Mouse (Mus musculus) cerebellum, postnatal 14 days (tissue): ENCODE data around the gene Hist1h3c.
"Not testable (repeated sequence)": the region's sequence is repeated elsewhere in the genome, so short reads cannot be mapped to it uniquely, and the experiment has no call there.

Source experiments
- DNase-seq, 2 experiments: peaks; one replicate each; pipeline ENCODE4 v3.0.0; 2021; ENCODE audit warnings: mixed read lengths in 2 of 2

Gene Hist1h3c

DNA sequence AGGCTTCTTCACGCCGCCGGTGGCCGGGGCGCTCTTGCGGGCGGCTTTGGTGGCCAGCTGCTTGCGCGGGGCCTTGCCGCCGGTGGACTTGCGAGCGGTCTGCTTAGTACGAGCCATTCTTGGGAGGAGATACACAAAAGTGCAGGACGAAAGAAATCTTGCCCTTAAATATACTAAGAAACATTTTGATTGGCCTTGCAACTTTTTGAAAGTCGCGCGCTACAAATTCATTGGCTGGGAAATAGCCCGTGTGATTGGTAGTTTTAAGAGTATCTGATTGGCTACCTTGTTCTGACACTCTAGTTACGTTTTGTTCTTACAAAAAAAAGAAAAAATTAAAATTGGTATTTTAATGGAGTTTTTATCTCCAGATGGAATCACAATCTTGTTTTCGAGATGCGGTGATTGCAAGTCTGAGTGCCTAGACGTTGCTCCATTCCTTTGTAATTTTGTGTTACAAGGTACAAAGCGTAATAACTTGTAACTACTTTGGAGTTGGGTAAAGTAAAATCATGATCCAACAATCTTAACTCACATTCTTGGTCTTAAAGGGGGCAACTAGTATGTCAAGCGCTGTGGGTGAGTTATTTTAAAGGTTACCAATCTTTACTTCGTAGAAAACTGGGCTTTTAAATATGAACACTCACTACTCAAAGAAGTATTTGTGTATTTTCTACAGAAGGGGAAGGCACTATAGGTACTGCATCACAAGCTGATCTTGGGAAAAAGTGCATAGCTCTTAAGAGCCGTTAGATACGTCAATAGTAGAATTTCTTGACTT lies at the start of gene Hist1h3c:
TSS of gene Hist1h3c (minus strand) at position 222 of the 781 bp plus-strand sequence.
- DNase-seq, result peak; percentile 89 to 93

DNA sequence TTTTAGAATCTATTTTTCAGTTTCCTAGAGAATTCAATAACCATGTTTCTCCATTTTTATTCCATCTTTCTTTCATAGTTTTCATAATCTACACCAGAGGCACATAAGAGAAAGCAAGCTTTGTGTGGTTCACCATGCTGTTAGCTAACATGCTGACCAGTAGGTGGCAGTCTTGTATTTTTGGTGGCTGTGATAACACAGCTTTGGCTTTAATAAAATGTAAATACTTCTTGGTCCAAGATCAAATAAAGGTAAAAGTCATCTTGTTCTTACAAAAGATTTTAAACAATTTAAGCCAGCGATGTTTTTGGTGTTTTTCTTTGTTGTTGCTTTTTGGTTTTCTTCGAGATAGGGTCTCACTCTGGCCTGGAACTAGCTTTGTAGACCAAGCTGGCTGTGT lies 47.1 kb upstream of the Hist1h3c start:
- DNase-seq, result peak; percentile 64 to 69

DNA sequence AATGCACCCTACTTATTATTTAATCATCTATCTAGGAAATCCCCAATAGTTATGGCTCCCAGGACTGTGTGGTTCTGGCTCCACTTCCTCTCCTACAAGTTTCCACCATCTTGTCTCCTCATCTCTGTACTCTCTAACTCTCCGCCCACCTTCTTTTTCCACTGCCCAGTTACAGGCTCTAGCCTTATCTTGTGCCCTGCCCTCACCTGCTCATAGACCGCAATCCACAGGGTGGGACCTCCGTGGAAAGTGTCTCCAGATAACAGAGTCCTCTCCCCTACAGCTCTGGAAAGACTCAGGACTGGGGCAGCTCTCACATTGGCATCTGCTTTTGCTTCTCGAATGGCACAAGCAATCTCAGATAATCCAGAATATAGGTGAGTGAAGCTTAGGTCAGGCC lies 33.6 kb upstream of the Hist1h3c start:
- no peak for DNase-seq

DNA sequence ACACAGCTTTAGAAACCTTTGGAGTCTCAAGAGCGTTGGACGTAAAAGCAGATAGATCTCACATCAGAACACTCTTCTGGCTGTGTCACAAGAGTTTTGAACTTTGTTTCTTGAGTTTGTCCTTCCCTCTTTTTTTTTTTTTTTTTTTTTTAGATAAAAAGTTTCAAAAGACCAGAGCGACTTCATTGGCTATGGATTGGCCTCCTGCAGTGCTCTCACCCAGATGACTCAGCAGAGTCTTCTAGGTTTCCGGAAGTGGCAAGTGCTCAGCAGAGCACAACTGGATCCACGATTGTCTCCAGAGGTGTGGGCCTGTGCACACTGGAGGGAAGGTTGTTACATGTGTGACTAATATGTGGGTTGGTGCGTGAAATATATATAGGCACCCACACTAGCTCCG lies 32.9 kb upstream of the Hist1h3c start:
- no peak for DNase-seq

DNA sequence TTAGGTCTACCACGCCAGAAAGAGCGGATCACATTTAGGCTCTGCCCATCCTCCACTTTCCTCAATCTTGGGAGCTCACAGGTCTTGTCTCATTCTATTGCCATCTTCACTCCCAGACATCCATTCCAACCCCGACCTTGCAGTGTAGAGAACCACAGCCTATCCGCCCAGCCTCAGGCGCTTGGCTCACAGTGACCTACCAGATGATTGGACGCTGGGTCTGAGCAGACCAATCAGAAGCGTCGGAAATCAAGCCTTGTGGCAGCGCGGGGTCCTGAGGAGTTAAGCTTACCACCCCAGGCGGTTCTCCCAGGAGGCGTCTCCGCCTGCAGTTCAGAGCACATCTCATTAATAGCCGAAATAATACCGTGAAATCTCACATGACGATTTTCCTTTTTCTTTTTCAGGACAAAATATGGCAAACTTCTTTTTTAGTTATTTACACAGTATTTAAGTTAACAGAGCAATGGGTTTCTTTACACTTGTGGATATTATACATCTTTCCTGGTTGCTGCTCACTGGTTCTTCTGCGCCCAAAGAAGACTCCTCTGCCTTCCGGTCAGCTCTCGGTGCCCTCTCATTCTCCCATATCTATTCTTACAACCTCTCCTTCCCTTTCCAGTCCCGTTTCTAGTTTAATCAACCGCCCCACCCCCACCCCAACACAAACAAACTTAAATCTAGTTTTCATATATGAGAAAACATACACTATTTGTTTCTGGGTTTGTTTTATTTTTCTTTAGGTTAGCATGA lies 27.3 kb upstream of the Hist1h3c start:
- DNase-seq, result peak; percentile 20 to 28

DNA sequence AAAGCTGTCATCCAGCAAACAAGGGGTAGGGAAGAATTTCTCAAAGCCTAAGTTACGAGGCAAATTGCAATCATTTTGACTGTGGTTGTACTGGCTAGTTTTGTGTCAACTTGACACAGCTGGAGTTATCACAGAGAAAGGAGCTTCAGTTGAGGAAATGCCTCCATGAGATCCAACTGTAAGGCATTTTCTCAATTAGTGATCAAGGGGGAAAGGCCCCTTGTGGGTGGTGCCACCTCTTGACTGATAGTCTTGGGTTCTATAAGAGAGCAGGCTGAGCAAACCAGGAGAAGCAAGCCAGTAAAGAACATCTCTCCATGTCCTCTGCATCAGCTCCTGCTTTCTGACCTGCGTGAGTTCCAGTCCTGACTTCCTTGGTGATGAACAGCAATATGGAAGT lies 24.2 kb upstream of the Hist1h3c start, which contains the start of gene Trim38:
TSS of gene Trim38 (plus strand) at position 301 of the 400 bp plus-strand sequence.
- not testable (repeated sequence) for DNase-seq

DNA sequence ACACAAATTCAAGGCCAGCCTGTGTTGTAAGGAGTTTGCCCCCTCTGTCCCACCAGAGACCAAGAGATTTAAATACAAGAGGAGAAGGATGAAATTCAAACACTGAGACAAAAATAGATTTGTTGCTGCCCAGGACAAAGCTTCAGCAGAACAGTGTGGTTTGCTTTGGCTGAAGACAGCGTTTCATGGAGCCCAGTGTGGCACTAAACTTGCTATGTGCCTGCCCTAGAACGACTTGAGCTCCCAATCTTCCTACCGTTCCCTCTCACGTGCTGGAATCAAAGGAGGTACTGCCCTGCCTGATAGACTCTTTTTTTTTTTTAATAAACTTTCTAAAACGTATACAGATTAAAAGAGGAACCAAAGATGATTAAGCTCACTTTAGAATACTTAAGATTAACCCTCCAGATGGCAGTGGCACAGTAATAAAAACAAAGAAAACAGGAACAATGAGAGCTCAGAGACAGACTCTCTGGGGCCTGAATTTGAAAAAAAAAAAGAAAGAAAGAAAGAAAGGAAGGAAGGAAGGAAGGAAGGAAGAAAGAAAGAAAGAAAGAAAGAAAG lies 23.5 kb upstream of the Hist1h3c start:
- DNase-seq, result no peak

DNA sequence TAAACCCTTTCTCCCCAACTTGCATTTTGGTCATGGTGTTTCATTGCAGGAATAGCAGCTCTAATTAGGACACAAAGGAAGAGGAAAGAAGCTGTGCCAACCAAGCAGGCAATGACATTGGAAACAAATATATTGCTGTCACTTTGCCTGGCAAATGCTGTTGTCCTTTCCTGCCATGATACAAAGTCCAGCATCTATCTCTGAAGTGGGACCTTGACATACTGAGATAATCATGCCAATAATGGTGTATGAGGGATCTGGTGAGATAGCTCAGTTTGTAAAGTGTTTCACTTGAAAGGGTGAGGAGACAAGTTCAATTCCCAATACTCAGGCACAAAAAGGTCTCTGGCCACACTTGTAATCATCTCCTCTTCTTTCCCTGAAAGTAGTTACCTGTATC lies 21.4 kb upstream of the Hist1h3c start:
- DNase-seq, result no peak

DNA sequence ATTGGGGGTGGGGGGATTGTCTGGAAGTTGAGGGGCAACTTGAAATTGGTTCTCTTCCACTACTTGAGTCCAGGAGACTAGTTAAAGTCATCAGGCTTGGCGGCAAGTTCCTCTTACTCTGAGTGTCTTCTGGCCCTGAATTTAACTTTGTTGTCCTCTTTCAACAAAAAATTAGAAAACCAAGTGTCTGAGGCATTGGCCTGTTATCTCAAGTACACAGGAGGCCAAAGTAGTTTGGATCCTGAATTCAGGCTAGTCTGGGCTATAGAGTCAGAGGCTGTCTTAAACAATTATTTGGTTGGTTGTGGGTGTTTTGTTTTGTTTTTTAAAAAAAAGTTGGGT lies 19.7 kb upstream of the Hist1h3c start:
- no peak for DNase-seq

DNA sequence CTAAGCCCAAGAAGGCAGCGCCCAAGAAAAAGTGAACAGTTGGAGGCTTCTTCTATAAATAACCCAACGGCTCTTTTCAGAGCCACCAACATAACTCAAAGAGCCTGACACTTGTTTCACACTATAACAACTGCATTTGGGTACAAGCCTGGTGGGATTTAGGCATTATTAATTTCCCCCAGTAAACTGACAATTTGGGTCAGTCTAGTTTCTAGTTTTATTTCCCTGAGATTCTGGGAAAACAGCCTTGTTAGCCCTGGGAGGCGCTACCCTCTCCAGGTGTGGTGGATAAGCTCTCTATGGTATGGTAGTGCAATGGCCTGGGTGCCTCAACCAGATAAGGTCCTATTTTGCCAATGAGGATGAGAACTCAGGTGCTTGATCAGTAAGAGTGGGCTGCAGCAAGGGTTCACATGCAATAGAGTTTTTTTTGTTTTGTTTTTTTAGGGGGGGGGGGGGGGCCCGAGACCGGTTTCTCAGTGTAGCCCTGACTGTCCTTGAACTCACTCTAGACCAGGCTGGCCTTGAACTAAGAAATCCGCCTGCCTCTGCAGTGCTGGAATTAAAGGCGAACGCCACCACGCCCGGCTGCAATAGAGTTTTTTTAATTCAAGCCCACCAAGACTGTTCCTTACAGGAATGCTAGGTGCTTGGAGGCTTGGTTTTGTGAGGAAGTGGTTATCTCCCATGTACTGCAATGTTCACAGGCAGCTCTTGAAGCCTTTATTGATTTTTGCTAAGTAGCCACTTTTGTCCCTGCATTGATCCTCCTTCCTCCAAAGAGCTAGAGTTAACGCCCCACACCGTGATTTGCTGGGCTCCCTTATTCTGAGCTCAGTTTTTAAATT lies 19.1 kb upstream of the Hist1h3c start:
- DNase-seq, result no peak

DNA sequence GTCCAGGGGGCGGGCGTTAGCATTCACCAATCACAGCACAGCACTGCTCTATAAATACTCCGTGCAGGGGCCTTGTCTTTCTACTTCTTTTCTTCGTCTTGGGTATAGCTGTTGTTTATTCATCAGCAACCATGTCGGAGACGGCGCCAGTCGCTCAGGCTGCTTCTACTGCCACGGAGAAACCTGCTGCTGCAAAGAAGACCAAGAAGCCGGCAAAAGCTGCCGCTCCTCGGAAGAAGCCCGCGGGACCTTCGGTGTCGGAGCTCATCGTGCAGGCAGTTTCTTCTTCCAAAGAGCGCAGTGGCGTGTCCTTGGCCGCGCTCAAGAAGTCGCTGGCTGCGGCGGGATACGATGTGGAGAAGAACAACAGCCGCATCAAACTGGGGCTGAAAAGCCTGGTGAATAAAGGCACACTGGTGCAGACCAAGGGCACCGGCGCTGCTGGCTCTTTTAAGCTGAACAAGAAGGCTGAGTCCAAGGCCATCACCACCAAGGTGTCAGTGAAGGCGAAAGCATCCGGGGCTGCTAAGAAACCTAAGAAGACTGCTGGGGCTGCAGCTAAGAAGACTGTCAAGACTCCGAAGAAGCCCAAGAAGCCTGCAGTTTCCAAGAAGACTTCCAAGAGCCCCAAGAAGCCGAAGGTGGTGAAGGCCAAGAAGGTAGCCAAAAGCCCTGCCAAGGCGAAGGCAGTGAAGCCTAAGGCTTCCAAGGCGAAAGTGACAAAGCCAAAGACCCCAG lies 18.4 kb upstream of the Hist1h3c start, which contains the start of gene Hist1h1a:
TSS of gene Hist1h1a (plus strand) at position 81 of the 738 bp plus-strand sequence.
- DNase-seq, result peak; percentile 82 to 84

DNA sequence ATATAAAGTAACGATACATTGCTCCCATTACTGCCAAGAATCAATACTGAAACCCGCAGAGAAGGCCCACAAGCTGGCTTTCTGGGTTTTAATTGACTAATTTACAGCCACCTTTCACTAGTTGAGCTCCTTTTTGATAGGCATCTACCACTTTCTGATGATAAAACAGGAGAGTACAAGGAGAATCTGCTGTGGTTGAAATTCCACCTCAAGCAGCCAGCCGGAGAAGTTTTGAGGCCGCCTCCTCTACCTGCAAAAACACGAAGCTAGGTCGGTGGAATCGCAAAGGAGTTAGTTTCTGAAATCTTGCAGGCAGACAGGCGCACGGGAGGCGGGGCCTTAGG lies 17.8 kb upstream of the Hist1h3c start:
- no peak for DNase-seq

DNA sequence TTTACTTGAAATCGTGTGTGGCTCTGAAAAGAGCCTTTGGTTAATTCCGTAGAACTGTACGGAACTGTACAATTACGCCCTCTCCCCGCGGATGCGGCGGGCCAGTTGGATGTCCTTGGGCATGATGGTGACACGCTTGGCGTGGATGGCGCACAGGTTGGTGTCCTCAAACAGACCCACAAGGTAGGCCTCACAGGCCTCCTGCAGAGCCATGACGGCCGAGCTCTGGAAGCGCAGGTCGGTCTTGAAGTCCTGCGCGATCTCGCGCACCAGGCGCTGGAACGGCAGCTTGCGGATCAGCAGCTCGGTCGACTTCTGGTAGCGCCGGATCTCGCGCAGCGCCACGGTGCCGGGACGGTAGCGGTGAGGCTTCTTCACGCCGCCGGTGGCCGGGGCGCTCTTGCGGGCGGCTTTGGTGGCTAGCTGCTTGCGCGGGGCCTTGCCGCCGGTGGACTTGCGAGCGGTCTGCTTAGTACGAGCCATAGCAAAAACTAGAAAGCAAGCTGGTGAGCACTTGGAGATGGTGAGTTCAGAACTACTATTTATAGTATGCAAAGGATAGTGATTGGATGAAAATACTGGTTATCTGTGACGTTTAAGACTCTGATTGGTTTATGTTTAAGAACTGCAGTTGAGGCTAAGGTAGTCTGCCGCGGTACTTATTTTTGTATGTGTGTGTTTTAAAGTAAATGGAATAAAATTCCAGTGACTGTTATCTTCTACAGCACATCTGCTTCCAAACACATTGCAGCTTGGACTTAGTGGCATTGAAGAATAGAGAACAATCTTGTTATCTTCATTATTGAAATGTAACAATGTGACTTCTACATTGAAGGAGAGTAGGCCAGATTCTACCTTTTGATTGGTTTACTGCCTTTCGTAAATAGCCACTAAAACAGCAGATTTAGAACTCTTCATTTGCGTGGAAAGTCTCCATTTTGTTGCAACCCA lies 16.7 kb upstream of the Hist1h3c start, which contains the start of gene Hist1h3a:
TSS of gene Hist1h3a (minus strand) at position 516 of the 951 bp plus-strand sequence.
- peak; percentile 58 to 70 for DNase-seq

DNA sequence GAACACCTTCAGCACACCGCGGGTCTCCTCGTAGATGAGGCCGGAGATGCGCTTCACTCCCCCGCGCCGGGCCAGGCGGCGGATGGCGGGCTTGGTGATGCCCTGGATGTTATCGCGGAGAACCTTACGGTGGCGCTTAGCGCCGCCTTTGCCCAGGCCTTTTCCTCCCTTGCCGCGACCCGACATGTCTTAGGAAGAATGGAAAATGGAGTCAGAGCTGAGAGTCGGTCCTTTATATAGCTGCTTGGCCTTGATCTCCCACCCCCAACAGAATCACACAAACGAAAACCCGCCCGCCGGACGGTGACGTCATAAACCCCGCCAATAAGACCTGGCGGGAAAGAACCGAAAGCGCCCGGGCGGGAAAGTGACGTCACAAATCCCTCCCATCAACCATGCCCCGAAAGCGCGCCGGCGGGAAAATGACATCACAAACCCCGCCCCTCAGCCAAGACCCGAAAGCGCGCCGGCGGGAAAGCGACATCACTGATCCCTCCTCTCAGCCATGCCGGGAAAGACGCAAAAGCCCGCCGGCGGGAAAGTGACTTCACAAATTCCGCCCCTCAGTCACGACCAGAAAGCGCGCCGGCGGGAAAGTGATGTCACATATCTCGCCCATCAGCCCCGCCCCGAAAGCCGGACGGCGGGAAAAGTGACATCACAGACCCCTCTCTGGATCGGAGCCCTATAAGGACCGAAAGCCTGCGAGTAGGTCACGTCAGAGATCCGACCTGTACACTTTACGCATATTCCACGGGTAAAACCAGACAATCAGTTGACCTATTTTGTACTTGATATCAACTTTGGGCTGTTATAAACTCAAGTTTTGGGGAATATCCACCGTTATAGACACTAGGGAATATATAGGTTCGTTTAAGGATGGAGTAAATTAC lies 15.8 kb upstream of the Hist1h3c start, which contains the start of gene Hist1h4a:
TSS of gene Hist1h4a (minus strand) at position 259 of the 893 bp plus-strand sequence.
- DNase-seq, result peak; percentile 99

DNA sequence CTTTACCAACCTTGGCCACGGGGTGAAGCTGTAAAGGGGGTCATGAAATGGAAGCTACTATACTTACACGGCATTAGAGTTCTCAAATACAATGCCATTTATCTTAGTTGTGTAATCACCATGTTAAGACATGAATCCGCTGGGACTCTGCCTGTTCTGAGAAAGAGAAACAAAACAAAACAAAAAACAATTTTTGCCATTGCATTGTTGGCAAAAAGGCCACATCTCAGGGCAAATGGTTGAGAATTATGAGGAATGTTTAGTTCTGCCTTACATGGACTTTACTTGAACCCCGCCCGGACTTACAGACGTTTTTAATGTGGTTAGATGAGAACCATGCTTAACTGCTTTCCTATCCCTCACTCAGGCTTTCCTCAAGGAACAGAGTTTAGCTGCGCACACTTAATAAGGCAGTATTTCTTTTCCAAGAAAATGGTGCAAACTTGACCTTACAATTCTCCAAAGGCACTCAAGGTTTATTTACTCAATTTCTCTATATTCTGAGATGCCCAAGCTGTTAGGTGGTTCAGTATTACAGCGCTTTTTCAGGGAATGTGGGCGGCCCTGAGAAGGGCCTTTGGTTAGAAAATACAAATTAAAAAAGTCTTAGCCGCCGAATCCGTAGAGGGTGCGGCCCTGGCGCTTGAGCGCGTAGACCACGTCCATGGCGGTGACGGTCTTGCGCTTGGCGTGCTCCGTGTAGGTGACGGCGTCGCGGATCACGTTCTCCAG lies 15.0 kb upstream of the Hist1h3c start:
- peak; percentile 22 to 30 for DNase-seq

DNA sequence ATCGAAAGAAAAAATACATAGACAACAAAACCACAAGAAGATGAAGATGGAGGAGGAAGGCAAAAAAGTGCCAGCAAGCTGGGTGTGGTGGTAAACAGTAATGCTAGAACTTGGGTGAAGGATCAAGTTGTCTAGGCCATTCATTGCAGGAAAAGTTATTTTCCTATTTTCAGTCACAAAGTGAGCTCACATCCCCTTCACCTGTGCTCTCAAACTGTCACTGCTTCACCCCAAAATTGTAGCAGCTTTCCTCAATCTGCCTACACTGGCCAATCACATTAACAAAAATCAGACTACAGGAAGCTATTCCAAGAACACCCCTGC lies 14.5 kb upstream of the Hist1h3c start:
- no peak for DNase-seq

DNA sequence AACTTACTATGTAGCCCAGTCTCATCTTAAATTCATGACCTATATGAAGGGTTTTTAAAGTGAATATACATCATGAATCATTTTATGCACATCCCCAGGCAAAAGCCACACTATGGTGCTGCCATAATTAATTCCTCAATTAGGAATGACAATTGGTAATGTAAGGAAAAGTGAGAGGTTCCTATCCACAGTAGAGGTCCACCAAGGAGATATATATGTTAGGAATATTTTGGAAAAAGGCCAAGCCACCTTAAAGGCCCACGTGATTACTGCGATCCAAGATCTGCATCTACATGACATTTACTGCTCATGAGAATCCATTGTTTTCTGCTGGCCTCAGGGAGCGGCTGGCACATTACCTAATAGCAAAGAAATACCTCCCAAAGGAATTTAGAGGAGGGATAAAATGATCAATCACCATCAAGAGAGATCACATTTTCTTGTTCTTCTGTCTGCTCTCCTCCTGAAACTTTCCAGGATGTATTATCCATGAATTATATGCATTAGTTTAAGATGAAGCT lies 13.9 kb upstream of the Hist1h3c start:
- no peak for DNase-seq

DNA sequence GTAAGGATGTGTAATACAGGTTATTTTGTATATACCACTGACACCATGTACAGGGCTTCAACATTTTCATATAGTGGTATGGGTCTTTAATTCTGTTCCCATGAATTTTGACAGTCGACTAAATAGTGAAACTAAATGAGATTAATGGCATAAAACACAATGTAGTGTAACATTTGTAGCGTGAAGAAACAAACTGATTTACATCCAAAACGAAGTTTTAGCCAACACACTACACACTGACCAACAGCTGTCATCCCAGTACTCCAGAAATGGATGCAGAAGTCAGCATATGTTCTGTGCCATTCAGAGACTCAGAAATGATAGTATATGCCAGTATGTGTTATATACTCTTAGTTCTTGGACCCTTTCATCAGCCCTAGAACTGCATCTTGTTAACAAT lies 12.5 kb upstream of the Hist1h3c start:
- no peak for DNase-seq
